Mouse (Mus musculus): ENCODE data around the gene Lefty1. TPM values are rescaled to one million over a fixed set of nuclear protein-coding genes. Genes with fewer than 3 reads are reported as not detected.

Lefty1 gene
- polyA plus RNA-seq, 1 experiment from 2014 or later, result 0.25 TPM

DNA sequence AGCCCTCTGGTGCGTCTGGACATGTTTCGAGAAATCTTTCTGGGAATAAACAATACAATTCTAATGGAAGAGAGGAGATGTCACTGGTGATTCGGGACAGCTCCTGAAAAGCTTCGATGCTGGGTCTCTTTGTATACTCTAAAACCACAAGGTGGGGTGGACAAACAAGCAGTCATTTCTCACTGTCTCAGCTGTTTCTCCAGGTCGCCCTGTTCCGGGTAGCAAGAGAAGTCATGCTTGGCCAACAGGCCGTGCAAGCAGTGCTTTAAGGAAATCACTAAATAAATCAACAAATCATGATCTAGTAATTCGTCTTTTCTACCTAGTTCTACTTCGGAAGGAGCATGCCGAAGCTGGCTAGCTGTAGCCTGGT, 31.2 kb upstream of the Lefty1 start:
- peak overlapping the region; percentile 19; the same call in 1 of the 2 replicates for H3K27ac ChIP-seq (ENCODE audit: low read depth, low read length)
- peak overlapping the region; percentile 67 for H3K4me3 ChIP-seq (ENCODE audit: low read length)
- H3K27me3 ChIP-seq (replicated peaks; ENCODE audit: control insufficient read depth, insufficient read depth, low read length), result no peaks in the 10 kb centered on the region
- H3K36me3 ChIP-seq (ENCODE audit: control insufficient read depth, insufficient read depth, low read length), result peaks cover 21% of the 10 kb centered on the region
- H3K4me1 ChIP-seq (ENCODE audit: control insufficient read depth, insufficient read depth, low read depth, low read length), result peaks cover 13% of the 10 kb centered on the region
- peak overlapping the region; percentile 31; the same call in 1 of the 2 replicates for H3K9ac ChIP-seq (ENCODE audit: low read depth, low read length)
- 34% methylated on average over 10 of the region's 10 CpGs for WGBS
- H3K9me3 ChIP-seq (ENCODE audit: control insufficient read depth, low read length), result no peaks in the 10 kb centered on the region
- peak overlapping the region; percentile 73 for H3K4me2 ChIP-seq (ENCODE audit: low read length)
- ATAC-seq, result no peak

DNA sequence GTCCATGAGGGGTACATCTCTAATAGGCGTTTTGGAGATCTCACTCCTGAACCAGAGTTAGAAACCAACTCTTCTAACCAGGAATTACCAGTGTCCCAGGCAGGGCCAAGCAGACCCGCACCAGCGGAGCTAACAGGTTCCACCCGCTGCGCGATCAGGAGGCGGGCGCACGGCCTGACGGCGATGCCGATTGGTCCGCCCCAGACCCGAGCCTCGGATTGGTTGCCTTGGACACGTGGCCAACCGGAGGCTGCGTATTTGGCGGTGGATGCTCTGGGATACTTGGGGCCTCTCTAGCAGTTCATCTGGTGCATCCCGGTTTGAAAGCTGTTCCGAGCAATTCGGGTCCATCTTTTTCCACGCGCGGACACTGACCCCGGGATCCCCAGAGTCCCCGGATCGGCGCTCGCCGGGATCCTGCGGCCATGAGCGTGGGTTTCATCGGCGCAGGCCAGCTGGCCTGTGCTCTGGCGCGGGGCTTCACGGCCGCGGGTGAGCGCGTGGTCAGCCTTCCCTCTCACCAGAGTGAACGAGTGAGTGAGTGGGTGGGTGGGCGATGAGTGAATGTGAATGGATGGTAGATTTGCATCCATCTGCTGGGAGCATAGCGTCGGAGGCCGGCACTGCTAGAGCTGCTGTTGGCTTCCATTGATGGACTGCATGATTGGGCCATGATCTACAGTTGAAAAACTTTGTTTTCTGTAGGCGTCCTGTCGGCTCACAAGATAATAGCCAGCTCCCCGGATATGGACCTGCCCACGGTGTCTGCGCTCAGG, 30.6 kb upstream of the Lefty1 start, which contains the start of gene Pycr2:
Gene Pycr2, plus strand, starts transcription at position 255 of the 776 bp plus-strand sequence.
- peak; percentile 99 for ATAC-seq
- peak within 1 kb of the TSS; percentile 73 for H3K4me2 ChIP-seq (ENCODE audit: low read length)
- H3K27ac ChIP-seq (ENCODE audit: low read depth, low read length), result peak within 1 kb of the TSS; percentile 83
- H3K4me1 ChIP-seq (ENCODE audit: control insufficient read depth, insufficient read depth, low read depth, low read length), result peaks cover 13% of the 10 kb centered on the region
- peak within 1 kb of the TSS; percentile 67 for H3K4me3 ChIP-seq (ENCODE audit: low read length)
- H3K9ac ChIP-seq (ENCODE audit: low read depth, low read length), result peak within 1 kb of the TSS; percentile 90
- no peaks in the 10 kb centered on the region for H3K9me3 ChIP-seq (ENCODE audit: control insufficient read depth, low read length)
- no peaks in the 10 kb centered on the region for H3K27me3 ChIP-seq (replicated peaks; ENCODE audit: control insufficient read depth, insufficient read depth, low read length)
- under 1% methylated on average over 52 of the region's 52 CpGs for WGBS
- H3K36me3 ChIP-seq (ENCODE audit: control insufficient read depth, insufficient read depth, low read length), result peaks cover 24% of the 10 kb centered on the region

DNA sequence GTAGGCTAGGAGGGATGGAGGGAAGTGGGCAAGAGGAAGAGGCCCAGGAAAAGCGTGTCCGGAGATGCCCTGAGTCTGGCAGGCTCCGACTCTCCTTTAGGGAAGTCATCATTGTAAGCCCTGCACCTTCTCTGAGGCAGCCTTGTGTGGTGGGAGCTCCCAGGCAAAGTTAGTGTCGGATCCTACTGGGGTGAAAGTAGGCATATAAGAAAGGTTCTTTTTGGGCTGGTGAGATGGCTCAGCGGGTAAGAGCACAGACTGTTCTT, 30.1 kb upstream of the Lefty1 start:
- H3K4me1 ChIP-seq (ENCODE audit: control insufficient read depth, insufficient read depth, low read depth, low read length), result peaks cover 13% of the 10 kb centered on the region
- H3K27ac ChIP-seq (ENCODE audit: low read depth, low read length), result peak overlapping the region; percentile 83
- peak overlapping the region; percentile 90 for H3K9ac ChIP-seq (ENCODE audit: low read depth, low read length)
- peaks cover 24% of the 10 kb centered on the region for H3K36me3 ChIP-seq (ENCODE audit: control insufficient read depth, insufficient read depth, low read length)
- no peak for ATAC-seq
- no peaks in the 10 kb centered on the region for H3K27me3 ChIP-seq (replicated peaks; ENCODE audit: control insufficient read depth, insufficient read depth, low read length)
- WGBS, result 6% methylated on average over 5 of the region's 5 CpGs
- H3K4me3 ChIP-seq (ENCODE audit: low read length), result peak overlapping the region; percentile 67
- H3K4me2 ChIP-seq (ENCODE audit: low read length), result peak overlapping the region; percentile 73
- no peaks in the 10 kb centered on the region for H3K9me3 ChIP-seq (ENCODE audit: control insufficient read depth, low read length)

DNA sequence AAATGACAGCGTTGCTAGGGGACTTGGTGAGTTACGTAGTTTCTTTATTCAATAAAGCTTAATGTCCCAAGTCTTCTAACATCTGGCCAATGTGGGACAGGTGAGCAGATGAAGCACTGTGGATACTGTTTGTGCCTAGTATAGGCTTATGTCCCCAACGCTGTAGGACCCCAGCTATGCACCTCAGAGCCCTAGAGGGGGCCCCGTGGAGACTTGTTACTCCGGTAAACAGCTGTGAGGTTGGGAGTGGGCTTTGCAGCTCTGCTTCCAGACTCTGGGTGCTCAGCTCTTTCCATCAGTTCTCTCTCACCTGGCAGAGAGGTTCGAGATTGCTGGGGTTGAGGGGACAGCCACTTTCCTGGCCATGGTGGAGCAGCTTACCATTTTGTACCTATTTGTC, 29.5 kb upstream of the Lefty1 start:
- Histone ChIP-seq H3K9ac (ENCODE audit: low read depth, low read length) (peak overlapping the region; percentile 3; the same call in 1 of the 2 replicates), H3K36me3 (ENCODE audit: control insufficient read depth, insufficient read depth, low read length) (peaks cover 24% of the 10 kb centered on the region), H3K27ac (ENCODE audit: low read depth, low read length) (no peak overlapping the region), H3K4me3 (ENCODE audit: low read length) (peak overlapping the region; percentile 67), H3K9me3 (ENCODE audit: control insufficient read depth, low read length) (no peaks in the 10 kb centered on the region), H3K4me1 (ENCODE audit: control insufficient read depth, insufficient read depth, low read depth, low read length) (peaks cover 13% of the 10 kb centered on the region), H3K4me2 (ENCODE audit: low read length) (peak overlapping the region; percentile 73), H3K27me3 (replicated peaks; ENCODE audit: control insufficient read depth, insufficient read depth, low read length) (no peaks in the 10 kb centered on the region)
- ATAC-seq, result no peak
- WGBS, result 68% methylated on average over 6 of the region's 6 CpGs

DNA sequence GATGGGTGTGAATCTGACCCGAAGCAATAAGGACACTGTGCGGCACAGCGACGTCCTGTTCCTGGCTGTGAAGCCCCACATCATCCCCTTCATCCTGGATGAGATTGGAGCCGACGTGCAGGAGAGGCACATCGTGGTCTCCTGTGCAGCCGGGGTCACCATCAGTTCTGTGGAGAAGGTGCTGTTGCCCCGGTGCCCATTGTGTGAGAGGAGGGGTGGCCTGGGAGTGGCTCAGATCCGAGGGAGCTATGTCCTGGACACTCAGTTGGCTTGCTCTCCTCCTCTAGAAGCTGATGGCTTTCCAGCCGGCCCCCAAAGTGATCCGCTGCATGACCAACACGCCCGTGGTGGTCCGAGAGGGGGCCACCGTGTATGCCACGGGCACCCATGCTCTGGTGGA, 28.9 kb upstream of the Lefty1 start:
- no peaks in the 10 kb centered on the region for H3K9me3 ChIP-seq (ENCODE audit: control insufficient read depth, low read length)
- H3K4me3 ChIP-seq (ENCODE audit: low read length), result no peak overlapping the region
- H3K4me1 ChIP-seq (ENCODE audit: control insufficient read depth, insufficient read depth, low read depth, low read length), result peaks cover 13% of the 10 kb centered on the region
- peak overlapping the region; percentile 3; the same call in 1 of the 2 replicates for H3K9ac ChIP-seq (ENCODE audit: low read depth, low read length)
- ATAC-seq, result no peak
- peaks cover 24% of the 10 kb centered on the region for H3K36me3 ChIP-seq (ENCODE audit: control insufficient read depth, insufficient read depth, low read length)
- H3K4me2 ChIP-seq (ENCODE audit: low read length), result no peak overlapping the region
- H3K27me3 ChIP-seq (replicated peaks; ENCODE audit: control insufficient read depth, insufficient read depth, low read length), result no peaks in the 10 kb centered on the region
- no peak overlapping the region for H3K27ac ChIP-seq (ENCODE audit: low read depth, low read length)
- WGBS, result 96% methylated on average over 17 of the region's 17 CpGs

DNA sequence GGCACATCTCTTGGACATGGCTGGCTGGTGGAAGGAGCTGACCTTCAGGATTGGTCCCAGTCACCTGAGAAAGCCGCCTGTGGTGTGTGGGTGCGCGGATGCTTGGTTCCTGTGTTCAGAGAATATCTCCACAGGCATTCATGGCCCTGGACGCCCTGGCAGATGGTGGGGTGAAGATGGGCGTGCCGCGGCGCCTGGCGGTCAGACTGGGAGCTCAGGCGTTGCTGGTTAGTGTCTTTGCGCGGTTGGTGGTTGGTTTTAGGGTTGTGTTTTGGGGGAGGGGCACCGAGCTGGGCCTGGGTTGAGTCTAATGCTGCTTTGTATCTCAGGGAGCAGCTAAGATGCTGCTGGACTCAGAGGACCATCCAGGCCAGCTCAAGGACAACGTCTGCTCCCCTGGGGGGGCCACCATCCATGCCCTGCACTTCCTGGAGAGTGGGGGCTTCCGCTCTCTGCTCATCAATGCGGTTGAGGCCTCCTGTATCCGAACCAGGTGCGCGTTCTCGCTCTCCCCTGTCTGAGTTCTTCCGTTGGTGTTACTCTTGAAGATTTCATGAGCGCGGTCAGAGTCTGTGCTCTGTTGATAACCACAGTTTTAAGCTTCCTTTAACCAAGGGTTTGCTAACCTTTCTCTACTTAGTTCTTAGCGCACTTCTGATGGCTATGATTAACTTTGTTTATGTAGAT, 28.2 kb upstream of the Lefty1 start:
- peaks cover 13% of the 10 kb centered on the region for H3K4me1 ChIP-seq (ENCODE audit: control insufficient read depth, insufficient read depth, low read depth, low read length)
- no peaks in the 10 kb centered on the region for H3K9me3 ChIP-seq (ENCODE audit: control insufficient read depth, low read length)
- H3K27me3 ChIP-seq (replicated peaks; ENCODE audit: control insufficient read depth, insufficient read depth, low read length), result no peaks in the 10 kb centered on the region
- no peak overlapping the region for H3K9ac ChIP-seq (ENCODE audit: low read depth, low read length)
- no peak overlapping the region for H3K27ac ChIP-seq (ENCODE audit: low read depth, low read length)
- H3K4me3 ChIP-seq (ENCODE audit: low read length), result no peak overlapping the region
- no peak overlapping the region for H3K4me2 ChIP-seq (ENCODE audit: low read length)
- H3K36me3 ChIP-seq (ENCODE audit: control insufficient read depth, insufficient read depth, low read length), result peaks cover 24% of the 10 kb centered on the region
- ATAC-seq, result no peak
- 91% methylated on average over 24 of the region's 24 CpGs for WGBS

DNA sequence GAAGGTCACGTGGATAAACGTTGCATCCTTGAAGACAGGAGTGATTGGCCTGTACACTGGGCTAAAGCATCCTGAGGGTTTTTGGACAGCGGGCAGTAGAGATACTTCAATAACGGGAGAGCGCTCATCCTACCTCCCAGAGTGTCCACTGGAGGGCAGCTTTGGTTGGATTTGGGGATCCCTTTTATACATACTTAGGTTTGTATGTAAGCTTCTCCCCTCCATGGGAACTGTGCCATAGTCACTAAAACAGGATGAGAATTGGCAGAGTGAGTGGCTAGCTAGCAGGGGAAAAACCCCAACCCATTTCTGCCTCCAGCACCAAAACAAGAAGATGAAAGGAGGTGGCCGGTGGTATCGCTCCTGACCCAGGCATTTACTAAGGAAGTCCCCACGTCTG, 23.7 kb upstream of the Lefty1 start:
- no peak overlapping the region for H3K4me3 ChIP-seq (ENCODE audit: low read length)
- no peaks in the 10 kb centered on the region for H3K27me3 ChIP-seq (replicated peaks; ENCODE audit: control insufficient read depth, insufficient read depth, low read length)
- H3K4me1 ChIP-seq (ENCODE audit: control insufficient read depth, insufficient read depth, low read depth, low read length), result no peaks in the 10 kb centered on the region
- H3K4me2 ChIP-seq (ENCODE audit: low read length), result no peak overlapping the region
- no peak overlapping the region for H3K27ac ChIP-seq (ENCODE audit: low read depth, low read length)
- ATAC-seq, result no peak
- peaks cover 21% of the 10 kb centered on the region for H3K36me3 ChIP-seq (ENCODE audit: control insufficient read depth, insufficient read depth, low read length)
- WGBS, result 55% methylated on average over 8 of the region's 8 CpGs
- H3K9me3 ChIP-seq (ENCODE audit: control insufficient read depth, low read length), result no peaks in the 10 kb centered on the region
- H3K9ac ChIP-seq (ENCODE audit: low read depth, low read length), result no peak overlapping the region

DNA sequence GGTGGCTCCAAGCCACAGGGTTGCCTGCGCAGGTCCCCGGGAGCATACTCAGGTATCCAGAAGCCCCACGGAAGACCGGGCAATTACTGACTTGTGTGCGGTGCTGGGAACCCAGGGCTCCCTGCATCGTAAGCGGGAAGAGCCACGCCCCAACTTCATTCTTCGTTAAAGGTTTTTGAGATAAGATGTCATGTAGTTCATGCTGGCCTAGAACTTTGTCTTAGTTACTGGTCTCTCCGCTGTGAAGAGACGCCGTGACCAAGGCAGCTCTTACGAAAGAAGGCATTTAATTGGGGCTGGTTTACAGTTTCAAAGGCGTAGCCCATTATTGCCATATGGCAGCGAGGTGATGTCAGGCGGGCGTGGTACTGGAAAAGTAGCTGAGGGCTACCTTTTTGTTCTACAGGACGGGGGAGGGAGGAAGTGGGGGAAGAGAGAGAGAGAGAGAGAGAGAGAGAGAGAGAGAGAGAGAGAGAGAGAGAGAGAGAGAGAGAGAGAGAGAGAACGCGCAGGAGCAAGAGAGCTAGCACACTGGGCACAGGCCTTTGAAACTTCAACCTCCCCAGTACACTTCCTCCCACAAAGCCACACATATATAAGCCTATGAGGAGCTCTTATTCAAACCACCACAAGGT, 23.1 kb upstream of the Lefty1 start:
- Histone ChIP-seq H3K4me2 (ENCODE audit: low read length) (no peak overlapping the region), H3K9ac (ENCODE audit: low read depth, low read length) (no peak overlapping the region), H3K4me3 (ENCODE audit: low read length) (no peak overlapping the region), H3K36me3 (ENCODE audit: control insufficient read depth, insufficient read depth, low read length) (peaks cover 15% of the 10 kb centered on the region), H3K9me3 (ENCODE audit: control insufficient read depth, low read length) (no peaks in the 10 kb centered on the region), H3K27ac (ENCODE audit: low read depth, low read length) (no peak overlapping the region), H3K4me1 (ENCODE audit: control insufficient read depth, insufficient read depth, low read depth, low read length) (no peaks in the 10 kb centered on the region), H3K27me3 (replicated peaks; ENCODE audit: control insufficient read depth, insufficient read depth, low read length) (no peaks in the 10 kb centered on the region)
- ATAC-seq, result no peak
- 64% methylated on average over 20 of the region's 20 CpGs for WGBS

DNA sequence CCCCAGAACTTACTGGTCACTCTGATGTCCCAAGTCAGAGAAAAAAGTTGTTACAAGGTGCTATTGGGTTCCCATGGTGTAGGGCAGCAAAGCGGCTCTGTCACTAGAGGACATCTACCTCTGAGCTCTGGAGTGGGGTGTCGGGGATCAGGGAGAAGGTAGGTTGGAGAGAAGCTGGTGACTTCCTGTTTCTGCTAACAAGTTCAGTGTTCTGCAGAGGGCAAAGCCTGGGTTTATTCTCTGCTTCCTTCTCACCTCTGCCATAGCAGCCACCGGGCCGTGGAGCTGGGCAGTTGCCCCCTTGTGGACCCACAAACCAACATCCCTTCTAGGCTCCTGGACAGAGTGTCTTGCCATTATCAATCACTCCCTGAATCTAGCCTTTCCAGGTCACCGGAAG, 22.0 kb upstream of the Lefty1 start:
- H3K4me2 ChIP-seq (ENCODE audit: low read length), result no peak overlapping the region
- H3K9me3 ChIP-seq (ENCODE audit: control insufficient read depth, low read length), result no peaks in the 10 kb centered on the region
- 97% methylated on average over 5 of the region's 5 CpGs for WGBS
- no peaks in the 10 kb centered on the region for H3K4me1 ChIP-seq (ENCODE audit: control insufficient read depth, insufficient read depth, low read depth, low read length)
- H3K27me3 ChIP-seq (replicated peaks; ENCODE audit: control insufficient read depth, insufficient read depth, low read length), result no peaks in the 10 kb centered on the region
- ATAC-seq, result no peak
- H3K36me3 ChIP-seq (ENCODE audit: control insufficient read depth, insufficient read depth, low read length), result peaks cover 7% of the 10 kb centered on the region
- H3K4me3 ChIP-seq (ENCODE audit: low read length), result no peak overlapping the region
- H3K9ac ChIP-seq (ENCODE audit: low read depth, low read length), result no peak overlapping the region
- no peak overlapping the region for H3K27ac ChIP-seq (ENCODE audit: low read depth, low read length)

All from hindbrain, embryonic 16.5 days (tissue).